Mouse (Mus musculus) lung, adult 2 months (tissue): Measurements from ENCODE around the gene Rasgef1a. TPM values are rescaled to one million over a fixed set of nuclear protein-coding genes. Genes with fewer than 3 reads are reported as not detected.
A peak's percentile ranks its signal among the peaks of the same experiment; 100 is the strongest.

Source experiments
- DNase-seq: peaks from one replicate; pipeline ENCODE4 v3.0.0; 2022
- H3K4me1 ChIP-seq: fragments of 200-500 bp; 2 replicates; pipeline ENCODE4 v1.6.1; 2011; ENCODE audit warnings: low read length; ENCODE audit not compliant: control insufficient read depth, insufficient read depth
- H3K4me3 ChIP-seq: fragments of 200-500 bp; replicated peaks from 2 replicates; pipeline ENCODE3; 2011; ENCODE audit warnings: low read depth, mild to moderate bottlenecking, control low read depth, low read length; ENCODE audit errors: extremely low read depth
- CTCF ChIP-seq: fragments of 200-500 bp; IDR thresholded peaks from 2 replicates; pipeline ENCODE4 v1.5.1; 2011; ENCODE audit warnings: mild to moderate bottlenecking, low read length, control low read depth; ENCODE audit not compliant: insufficient read depth
- POLR2A ChIP-seq: fragments of 200-500 bp; IDR thresholded peaks from 2 replicates; pipeline ENCODE4 v1.6.1; 2011; ENCODE audit warnings: low read depth, mild to moderate bottlenecking, control low read depth, low read length, borderline replicate concordance; ENCODE audit errors: extremely low read depth
- WGBS: fragments of 180-500 bp; shearing (Covaris S2); methylation state at CpG from one replicate; pipeline ENCODE4 v1.1.7; 2018; 5-methylcytosine and 5-hydroxymethylcytosine counted together
- polyA plus RNA-seq: library from polyadenylated mRNA; depleted of rRNA; stranded (reverse); fragments of >200 nt; gene quantifications from 2 replicates; pipeline ENCODE4 v1.2.3, GENCODE M21; 2012; rRNA removed

Gene Rasgef1a
- polyA plus RNA-seq, 1 experiment, result 57.1 TPM

DNA sequence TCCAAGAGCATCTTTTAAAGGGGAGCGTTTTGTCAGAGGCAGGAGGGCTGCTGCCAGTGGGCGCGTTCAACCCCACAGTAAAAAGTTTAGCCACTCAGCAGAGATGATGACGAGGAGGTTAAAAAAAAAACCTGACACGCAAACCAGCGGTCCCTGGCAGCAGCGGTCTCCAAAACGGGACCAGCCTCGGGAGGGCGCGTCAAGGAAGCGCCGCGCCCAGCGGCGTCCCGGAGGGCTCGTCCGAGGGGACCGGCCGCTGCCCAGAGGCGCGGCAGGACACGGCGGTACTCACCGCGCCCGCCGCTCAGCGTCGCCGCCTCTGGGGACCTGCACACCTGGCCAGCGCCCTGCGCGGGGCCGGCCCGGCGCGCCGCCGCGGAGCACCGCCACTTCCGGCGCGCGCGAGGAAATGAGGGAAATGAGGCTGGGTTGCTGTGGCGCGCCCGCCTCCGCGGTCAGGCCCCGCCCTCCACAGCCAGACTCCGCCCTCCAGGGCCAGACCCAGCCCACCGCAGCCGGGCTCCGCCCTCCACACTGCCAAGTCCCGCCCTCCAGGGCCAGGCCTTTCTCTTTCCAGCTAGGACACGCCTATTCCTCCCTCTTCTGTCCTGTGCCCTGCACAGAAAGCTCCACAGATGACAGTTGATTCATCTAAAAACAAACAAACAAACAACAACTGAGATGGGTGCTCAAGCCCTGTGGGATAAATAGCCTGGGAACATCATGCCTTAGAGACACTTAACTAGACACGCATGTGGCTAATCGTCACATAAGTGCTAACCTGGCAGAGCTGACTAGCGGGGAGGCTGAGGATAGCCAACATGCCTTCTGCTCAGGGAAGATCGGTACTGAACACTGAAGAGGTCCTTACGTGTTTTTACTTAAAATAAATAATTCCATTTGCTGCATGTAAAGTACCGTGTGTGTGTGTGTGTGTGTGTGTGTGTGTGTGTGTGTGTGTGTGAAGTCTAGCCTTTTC is 127.8 kb downstream of the Rasgef1a start, which contains the start of gene Csgalnact2:
Csgalnact2 (minus strand) TSS at position 410 of the 979 bp plus-strand sequence.
- DNase-seq, result peak; percentile 98
- Histone ChIP-seq H3K4me1 (peaks cover 5% of the 10 kb centered on the region), H3K4me3 (peak within 1 kb of the TSS; percentile 83)
- TF ChIP-seq CTCF (no peak), POLR2A (peak; percentile 49; the same call in 1 of the 2 replicates)
- whole genome bisulfite sequencing, result 5% methylated on average over 59 of the region's 66 CpGs

DNA sequence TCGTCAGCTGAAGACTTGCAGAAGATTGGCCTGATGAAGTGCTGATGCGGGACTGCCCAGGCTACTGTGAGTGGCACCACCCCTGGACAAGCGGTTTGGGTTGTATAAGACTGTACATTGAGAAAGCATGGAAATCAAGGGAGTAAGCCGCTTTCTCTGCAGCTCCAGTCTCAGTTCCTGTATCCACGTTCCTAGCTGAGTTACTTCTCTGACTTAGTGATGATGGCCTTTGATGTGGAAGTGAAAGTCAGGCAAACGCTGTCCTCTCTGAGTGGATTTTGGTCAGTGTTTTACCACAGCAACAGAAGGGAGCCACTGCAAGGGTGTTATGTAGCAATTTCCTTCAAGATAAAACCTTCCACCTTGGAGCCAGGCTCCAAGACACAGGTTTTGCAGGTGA is 129.7 kb downstream of the Rasgef1a start:
- Histone ChIP-seq H3K4me3 (no peak overlapping the region), H3K4me1 (peaks cover 2% of the 10 kb centered on the region)
- 67% methylated on average over 6 of the region's 6 CpGs for WGBS
- no peak for DNase-seq
- TF ChIP-seq CTCF (no peak), POLR2A (no peak)

Other genes starting within 250 kb of the Rasgef1a start
- gene Zfp637, start 170.3 kb upstream of the Rasgef1a start, polyA plus RNA-seq, result 27.7 and 30.6 TPM in 2 replicates
- gene Zfp239, start 149.3 kb upstream of the Rasgef1a start, polyA plus RNA-seq, result 0.38 and 0.99 TPM in 2 replicates
- gene Hnrnpf, start 111.1 kb upstream of the Rasgef1a start, polyA plus RNA-seq, result 100 and 154 TPM in 2 replicates
- 0.41 and 0.61 TPM in 2 replicates for gene Fxyd4, start 73.7 kb upstream of the Rasgef1a start, polyA plus RNA-seq
- 8.0 and 10.7 TPM in 2 replicates for gene Csgalnact2, start 127.7 kb downstream of the Rasgef1a start, polyA plus RNA-seq
- gene Ret, start 186.3 kb downstream of the Rasgef1a start, polyA plus RNA-seq, result 1.6 and 1.8 TPM in 2 replicates